Mouse (Mus musculus) neural tube, embryonic 12.5 days (tissue): ENCODE results near the gene Pip5k1b. TPM values are rescaled to one million over a fixed set of nuclear protein-coding genes. Genes with fewer than 3 reads are reported as not detected.

Source experiments
- ATAC-seq: fragments of 200-750 bp; cut with Nextera tagmentation; 2 replicates; pipeline ENCODE4 v1.8.0; 2017; ENCODE audit warnings: low read depth, mild to moderate bottlenecking, moderate TSS enrichment, moderate library complexity; ENCODE audit not compliant: low FRiP score
- H3K27ac ChIP-seq: fragments of 300-500 bp; sonication (generic); 2 replicates; pipeline ENCODE4 v1.5.1; 2016
- H3K27me3 ChIP-seq: fragments of 300-500 bp; sonication (generic); replicated peaks from 2 replicates; pipeline ENCODE4 v1.6.1; 2016; ENCODE audit warnings: mild to moderate bottlenecking
- H3K36me3 ChIP-seq: fragments of 300-500 bp; sonication (generic); 2 replicates; pipeline ENCODE4 v1.6.1; 2016; ENCODE audit warnings: mild to moderate bottlenecking
- H3K4me1 ChIP-seq: fragments of 300-500 bp; sonication (generic); 2 replicates; pipeline ENCODE4 v1.6.1; 2016
- H3K4me2 ChIP-seq: fragments of 300-500 bp; sonication (generic); replicated peaks from 2 replicates; pipeline ENCODE4 v1.6.1; 2016; ENCODE audit warnings: mild to moderate bottlenecking
- H3K4me3 ChIP-seq: fragments of 300-500 bp; sonication (generic); 2 replicates; pipeline ENCODE4 v1.5.1; 2016
- H3K9ac ChIP-seq: fragments of 300-500 bp; sonication (generic); 2 replicates; pipeline ENCODE4 v1.6.1; 2016; ENCODE audit warnings: mild to moderate bottlenecking
- H3K9me3 ChIP-seq: fragments of 300-500 bp; sonication (generic); 2 replicates; pipeline ENCODE4 v1.6.1; 2016; ENCODE audit warnings: mild to moderate bottlenecking
- WGBS: fragments of 180-500 bp; shearing (Covaris S2); methylation state at CpG from one replicate; pipeline ENCODE4 v1.1.7; 2016; 5-methylcytosine and 5-hydroxymethylcytosine counted together
- polyA plus RNA-seq: library from polyadenylated mRNA; unstranded; fragments of >200 nt; fragmentation: Nextera tagmentation; extraction: Ambion mirVana; gene quantifications from 2 replicates; pipeline ENCODE4 v1.2.1, GENCODE M21; 2016

Gene Pip5k1b
- polyA plus RNA-seq, 1 experiment from 2014 or later = 1.7 TPM

GRCm38 (mm10) chr19:24316060-24316725 lies 239.5 kb downstream of the Pip5k1b start:
- Histone ChIP-seq H3K9ac (no peak overlapping the region), H3K27me3 (no peaks in the 10 kb centered on the region), H3K27ac (no peak overlapping the region), H3K9me3 (no peaks in the 10 kb centered on the region), H3K36me3 (no peaks in the 10 kb centered on the region), H3K4me1 (peaks cover 21% of the 10 kb centered on the region), H3K4me2 (no peak overlapping the region), H3K4me3 (no peak overlapping the region)
- WGBS = 79% methylated on average over 9 of the region's 9 CpGs
- no peak for ATAC-seq

DNA sequence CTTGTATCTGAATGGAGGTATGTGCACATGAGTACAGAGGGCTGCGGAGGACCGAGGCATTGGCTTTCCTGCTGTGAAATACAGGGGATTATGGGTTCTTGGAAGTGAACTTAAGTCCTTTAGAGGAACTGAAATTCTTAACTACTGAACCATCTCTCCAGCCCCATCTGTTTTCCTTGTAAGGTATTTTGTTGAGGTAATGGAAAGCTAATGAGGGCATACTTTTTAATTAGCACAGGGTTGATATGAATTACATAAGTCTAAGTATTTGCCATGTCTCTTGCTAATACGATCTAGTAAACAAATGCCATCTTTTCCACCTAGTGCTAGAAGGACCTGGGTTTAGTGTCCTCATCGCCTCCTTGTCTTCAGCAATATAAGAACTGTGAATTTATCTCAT lies 240.4 kb downstream of the Pip5k1b start:
- no peak for ATAC-seq

DNA sequence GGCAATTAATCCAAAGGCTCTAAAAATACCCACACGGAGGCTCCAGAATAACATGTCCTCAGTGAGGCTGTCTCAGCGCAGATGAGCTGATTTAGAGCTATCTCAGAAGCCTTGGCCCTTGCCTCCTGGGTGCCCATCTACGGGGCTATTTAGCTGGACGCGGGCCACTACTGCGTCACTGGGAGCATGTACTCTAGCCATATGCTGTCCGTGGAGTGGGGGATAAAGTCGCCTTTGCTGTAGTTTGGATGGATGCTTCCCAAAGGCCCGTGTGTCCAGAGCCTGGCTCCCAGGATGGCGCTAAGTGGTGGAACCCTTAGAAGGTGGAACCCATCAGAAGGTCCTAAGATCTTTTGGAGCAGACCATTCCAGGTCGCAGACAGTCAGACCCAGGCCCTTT lies 241.0 kb downstream of the Pip5k1b start:
- H3K9me3 ChIP-seq = no peaks in the 10 kb centered on the region
- 93% methylated on average over 11 of the region's 11 CpGs for WGBS
- peaks cover 21% of the 10 kb centered on the region for H3K4me1 ChIP-seq
- H3K27ac ChIP-seq = no peak overlapping the region
- H3K4me2 ChIP-seq = no peak overlapping the region
- no peak for ATAC-seq
- H3K36me3 ChIP-seq = no peaks in the 10 kb centered on the region
- H3K4me3 ChIP-seq = no peak overlapping the region
- H3K9ac ChIP-seq = no peak overlapping the region
- no peaks in the 10 kb centered on the region for H3K27me3 ChIP-seq

More for the DNA sequence above, 240.4 kb downstream of the Pip5k1b start:
- Histone ChIP-seq H3K9me3 (no peaks in the 10 kb centered on the region), H3K36me3 (no peaks in the 10 kb centered on the region), H3K4me1 (peaks cover 21% of the 10 kb centered on the region), H3K4me3 (no peak overlapping the region), H3K27ac (no peak overlapping the region), H3K4me2 (no peak overlapping the region), H3K9ac (no peak overlapping the region), H3K27me3 (no peaks in the 10 kb centered on the region)
- 96% methylated on average over 4 of the region's 4 CpGs for WGBS

DNA sequence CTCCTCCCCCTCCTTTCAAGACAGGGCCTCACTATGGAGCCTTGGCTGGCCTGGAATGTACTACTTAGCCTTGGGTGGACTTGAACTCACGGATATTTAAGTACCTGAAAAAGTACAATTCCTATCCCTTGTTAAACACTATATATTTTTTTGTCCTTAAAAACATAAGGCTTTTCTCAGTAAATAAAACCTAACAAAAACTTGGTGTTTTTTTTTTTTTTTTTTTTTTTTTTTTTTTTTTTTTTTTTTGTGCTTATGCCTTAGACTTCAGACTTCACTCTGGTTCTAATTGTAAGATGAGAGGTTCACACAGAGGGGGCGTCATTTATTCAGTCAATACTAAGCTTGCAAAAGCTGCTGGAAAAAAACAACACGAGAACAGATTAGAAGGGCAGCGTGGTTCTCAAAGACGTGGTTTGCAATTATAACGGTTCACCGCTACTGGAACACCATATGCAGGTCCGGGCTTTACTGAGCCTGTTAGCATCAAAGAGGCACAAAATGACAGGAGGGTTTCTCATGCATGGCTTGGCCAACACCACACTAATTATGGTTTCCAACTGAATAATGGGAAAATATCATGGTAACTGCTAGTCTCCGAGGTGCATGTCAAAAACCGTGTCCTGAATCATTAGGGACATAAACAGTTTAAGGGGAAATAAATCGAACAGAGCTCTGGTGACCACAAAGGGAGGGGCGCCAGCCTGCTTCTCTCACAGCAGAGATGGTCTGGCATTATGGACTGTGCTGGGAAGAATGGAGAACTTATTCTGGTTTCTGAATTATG lies 242.9 kb downstream of the Pip5k1b start:
- Histone ChIP-seq H3K4me2 (no peak overlapping the region), H3K27me3 (no peaks in the 10 kb centered on the region), H3K9ac (no peak overlapping the region), H3K27ac (no peak overlapping the region), H3K4me3 (no peak overlapping the region), H3K4me1 (peaks cover 29% of the 10 kb centered on the region), H3K9me3 (no peaks in the 10 kb centered on the region), H3K36me3 (no peaks in the 10 kb centered on the region)
- WGBS = 30% methylated on average over 12 of the region's 12 CpGs
- ATAC-seq = no peak

DNA sequence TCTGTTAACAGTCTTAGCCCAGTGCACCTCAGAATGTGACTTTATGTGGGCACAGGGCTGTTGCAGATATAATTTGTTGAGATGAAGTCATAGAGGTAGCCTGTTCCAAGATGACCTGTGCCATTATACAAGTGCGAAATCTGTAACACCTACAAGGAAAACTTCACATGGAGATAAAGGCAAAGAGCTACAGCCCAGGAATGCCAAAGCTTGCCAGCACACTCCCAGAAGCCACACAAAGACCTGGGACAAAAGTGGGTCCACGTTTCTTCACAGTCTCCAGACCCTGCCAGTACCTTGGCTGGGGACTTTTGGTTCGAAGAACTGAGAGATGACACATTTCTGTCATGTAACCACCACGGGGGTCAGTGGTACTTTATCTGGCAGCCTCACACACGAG lies 243.6 kb downstream of the Pip5k1b start:
- H3K9me3 ChIP-seq = no peaks in the 10 kb centered on the region
- ATAC-seq = no peak
- H3K27me3 ChIP-seq = no peaks in the 10 kb centered on the region
- H3K36me3 ChIP-seq = no peaks in the 10 kb centered on the region
- WGBS = 90% methylated on average over 5 of the region's 5 CpGs
- no peak overlapping the region for H3K4me3 ChIP-seq
- H3K4me2 ChIP-seq = no peak overlapping the region
- H3K27ac ChIP-seq = no peak overlapping the region
- peaks cover 31% of the 10 kb centered on the region for H3K4me1 ChIP-seq
- no peak overlapping the region for H3K9ac ChIP-seq

- WGBS = 3% methylated on average over 5 of the region's 5 CpGs
Observed at GRCm38 (mm10) chr19:24308305-24308705, 247.4 kb downstream of the Pip5k1b start.

DNA sequence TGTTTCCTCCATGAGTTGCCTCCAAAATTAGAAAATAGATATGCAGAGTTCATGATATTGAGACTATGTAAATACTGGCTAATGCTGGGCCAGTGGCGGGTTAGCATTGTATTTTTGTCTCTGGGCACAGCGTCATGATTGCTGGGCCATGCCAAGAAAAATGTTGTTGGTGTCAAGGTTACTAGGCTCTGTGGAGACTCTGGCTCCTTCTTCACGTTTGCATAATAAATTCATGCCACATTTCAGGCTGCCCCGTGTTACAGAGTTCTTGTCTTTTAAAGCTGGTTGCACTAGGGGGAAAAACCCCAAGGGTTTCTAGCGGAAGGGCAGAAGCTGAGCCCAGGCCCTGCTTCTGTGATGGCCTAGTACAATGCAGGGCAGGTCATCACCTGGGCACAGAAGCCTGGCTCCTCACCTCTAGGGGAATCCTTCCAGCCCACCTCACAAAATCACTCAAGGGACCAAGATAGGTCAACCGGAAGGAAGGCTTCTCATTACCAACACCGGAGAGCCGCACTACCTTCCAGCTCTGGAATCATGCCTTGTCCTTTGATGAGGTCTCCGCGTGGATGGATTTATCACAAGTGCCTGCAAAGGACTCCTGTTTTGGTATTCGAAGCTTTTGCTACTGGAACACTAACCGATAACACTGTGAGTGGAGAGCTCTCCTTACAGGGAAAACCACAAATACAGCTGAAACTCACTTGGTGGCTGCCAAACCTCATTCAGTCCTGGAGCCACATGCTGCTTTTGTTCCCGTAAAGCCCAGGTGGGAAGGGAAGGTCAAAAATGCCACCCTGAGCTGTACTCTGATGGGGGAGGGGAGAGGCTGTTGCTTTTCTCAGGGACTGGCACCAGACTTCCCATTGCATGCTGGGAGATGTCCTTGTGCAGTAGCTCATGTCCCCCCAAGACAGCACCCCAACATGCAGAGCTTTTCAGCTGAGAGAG lies 248.1 kb downstream of the Pip5k1b start:
- peak overlapping the region; percentile 26; the same call in 1 of the 2 replicates for H3K27ac ChIP-seq
- H3K4me3 ChIP-seq = no peak overlapping the region
- H3K4me1 ChIP-seq = peaks cover 12% of the 10 kb centered on the region
- no peaks in the 10 kb centered on the region for H3K27me3 ChIP-seq
- no peak overlapping the region for H3K4me2 ChIP-seq
- ATAC-seq = no peak; the same call in 1 of the 2 replicates
- H3K9ac ChIP-seq = 0 out of 2 replicates have a peak overlapping the region, but pooled peaks have one; percentile 1
- no peaks in the 10 kb centered on the region for H3K36me3 ChIP-seq
- H3K9me3 ChIP-seq = no peaks in the 10 kb centered on the region
- WGBS = 61% methylated on average over 13 of the region's 13 CpGs

More at GRCm38 (mm10) chr19:24308305-24308705, 247.4 kb downstream of the Pip5k1b start:
- H3K27me3 ChIP-seq = no peaks in the 10 kb centered on the region
- no peaks in the 10 kb centered on the region for H3K36me3 ChIP-seq
- 0 out of 2 replicates have a peak overlapping the region, but pooled peaks have one; percentile 1 for H3K9ac ChIP-seq
- peaks cover 18% of the 10 kb centered on the region for H3K4me1 ChIP-seq
- peak; percentile 53 for ATAC-seq
- no peak overlapping the region for H3K4me3 ChIP-seq
- peak overlapping the region; percentile 26; the same call in 1 of the 2 replicates for H3K27ac ChIP-seq
- H3K9me3 ChIP-seq = no peaks in the 10 kb centered on the region
- H3K4me2 ChIP-seq = no peak overlapping the region

DNA sequence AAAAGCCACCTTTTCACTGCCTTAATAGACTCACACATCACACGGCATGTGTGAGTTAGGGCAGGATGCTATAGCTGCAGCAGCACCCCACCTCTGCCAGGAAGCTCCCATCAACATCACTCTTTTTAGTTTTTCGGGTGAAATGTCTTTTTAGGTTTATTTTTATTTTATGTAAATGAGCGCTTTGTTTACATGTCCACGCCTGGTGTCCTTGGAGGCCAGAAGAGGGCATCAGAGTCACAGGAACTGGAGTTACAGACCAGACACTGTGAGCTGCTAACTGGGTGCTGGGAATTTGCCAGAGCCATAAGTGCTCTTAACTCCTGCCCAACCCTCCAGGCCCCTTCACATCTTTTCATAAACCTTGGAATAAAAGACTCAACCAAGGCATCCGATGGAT lies 249.3 kb downstream of the Pip5k1b start:
- Histone ChIP-seq H3K4me3 (no peak overlapping the region), H3K4me1 (peaks cover 17% of the 10 kb centered on the region), H3K27me3 (no peaks in the 10 kb centered on the region), H3K9ac (no peak overlapping the region), H3K36me3 (no peaks in the 10 kb centered on the region), H3K9me3 (no peaks in the 10 kb centered on the region), H3K4me2 (no peak overlapping the region), H3K27ac (no peak overlapping the region)
- WGBS = 95% methylated on average over 5 of the region's 5 CpGs
- ATAC-seq = no peak

DNA sequence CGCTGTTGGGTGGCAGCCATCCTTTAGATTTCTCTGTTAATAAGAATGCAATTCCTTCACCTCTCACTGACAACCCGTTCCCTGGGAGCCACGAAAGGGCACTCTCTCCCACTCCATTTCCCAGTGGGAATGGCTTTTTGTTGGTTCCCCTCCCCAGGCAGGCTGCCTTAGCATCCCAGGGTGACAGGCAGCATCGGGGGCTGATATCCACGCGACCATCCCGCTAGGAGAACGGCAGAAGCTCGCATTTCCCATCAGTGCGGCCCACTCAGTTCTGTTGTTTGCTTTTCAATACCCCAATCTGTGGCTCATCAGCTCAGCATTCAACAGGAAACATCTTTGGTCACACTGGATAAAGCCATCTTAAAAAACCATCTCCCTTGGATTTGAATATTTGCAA lies 253.5 kb downstream of the Pip5k1b start:
- Histone ChIP-seq H3K27me3 (no peaks in the 10 kb centered on the region), H3K9me3 (no peaks in the 10 kb centered on the region), H3K4me1 (peaks cover 6% of the 10 kb centered on the region), H3K4me2 (no peak overlapping the region), H3K4me3 (no peak overlapping the region), H3K9ac (no peak overlapping the region), H3K27ac (no peak overlapping the region), H3K36me3 (no peaks in the 10 kb centered on the region)
- WGBS = 40% methylated on average over 10 of the region's 10 CpGs
- no peak for ATAC-seq

GRCm38 (mm10) chr19:24301768-24302148 lies 253.9 kb downstream of the Pip5k1b start:
- Histone ChIP-seq H3K36me3 (no peaks in the 10 kb centered on the region), H3K27me3 (no peaks in the 10 kb centered on the region), H3K9me3 (no peaks in the 10 kb centered on the region), H3K4me3 (no peak overlapping the region), H3K4me1 (peaks cover 6% of the 10 kb centered on the region), H3K27ac (no peak overlapping the region), H3K4me2 (peak overlapping the region; percentile 54; the same call in 1 of the 2 replicates), H3K9ac (no peak overlapping the region)
- no peak for ATAC-seq
- 25% methylated on average over 5 of the region's 5 CpGs for WGBS

GRCm38 (mm10) chr19:24300994-24301767 lies 254.5 kb downstream of the Pip5k1b start:
- no peaks in the 10 kb centered on the region for H3K9me3 ChIP-seq
- H3K4me3 ChIP-seq = peak overlapping the region; percentile 15; the same call in 1 of the 2 replicates
- peaks cover 6% of the 10 kb centered on the region for H3K4me1 ChIP-seq
- H3K27me3 ChIP-seq = no peaks in the 10 kb centered on the region
- no peak overlapping the region for H3K9ac ChIP-seq
- peak overlapping the region; percentile 54 for H3K4me2 ChIP-seq
- peak; percentile 86 for ATAC-seq
- H3K36me3 ChIP-seq = no peaks in the 10 kb centered on the region
- no peak overlapping the region for H3K27ac ChIP-seq
- WGBS = 8% methylated on average over 9 of the region's 9 CpGs
